Mouse (Mus musculus) liver, postnatal 0 days (tissue): ENCODE results near the gene Trappc3. TPM values are rescaled to one million over a fixed set of nuclear protein-coding genes. Genes with fewer than 3 reads are reported as not detected.

Experiments
- ATAC-seq: fragments of 200-750 bp; cut with Nextera tagmentation; 2 replicates; pipeline ENCODE4 v1.8.0; 2017; ENCODE audit warnings: mild to moderate bottlenecking, moderate library complexity
- DNase-seq: peaks from one replicate; pipeline ENCODE4 v3.0.0-alpha.2; 2016
- H3K27ac ChIP-seq: fragments of 300-500 bp; sonication (generic); 2 replicates; pipeline ENCODE4 v1.5.1; 2014; ENCODE audit warnings: antibody characterized with exemption, moderate library complexity, mild to moderate bottlenecking, low read depth
- H3K27me3 ChIP-seq: fragments of 300-500 bp; sonication (generic); 2 replicates; pipeline ENCODE4 v1.6.1; 2014; ENCODE audit warnings: low read length, control low read depth, mixed read lengths; ENCODE audit not compliant: insufficient read depth
- H3K36me3 ChIP-seq: fragments of 300-500 bp; sonication (generic); replicated peaks from 2 replicates; pipeline ENCODE4 v1.6.1; 2014; ENCODE audit warnings: mild to moderate bottlenecking, control low read depth, low read length, moderate library complexity, mixed read lengths; ENCODE audit not compliant: insufficient read depth
- H3K4me1 ChIP-seq: fragments of 300-500 bp; sonication (generic); 2 replicates; pipeline ENCODE4 v1.6.1; 2014; ENCODE audit warnings: antibody characterized with exemption, mild to moderate bottlenecking, control low read depth; ENCODE audit not compliant: insufficient read depth
- H3K4me2 ChIP-seq: fragments of 300-500 bp; sonication (generic); 2 replicates; pipeline ENCODE4 v1.6.1; 2014; ENCODE audit warnings: low read depth, mild to moderate bottlenecking, low read length, moderate library complexity, mixed read lengths
- H3K4me3 ChIP-seq: fragments of 300-500 bp; sonication (generic); 2 replicates; pipeline ENCODE4 v1.5.1; 2014; ENCODE audit warnings: low read depth, low read length
- H3K9ac ChIP-seq: fragments of 300-500 bp; sonication (generic); replicated peaks from 2 replicates; pipeline ENCODE4 v1.6.1; 2014; ENCODE audit warnings: mild to moderate bottlenecking, moderate library complexity
- H3K9me3 ChIP-seq: fragments of 300-500 bp; sonication (generic); 2 replicates; pipeline ENCODE4 v1.6.1; 2016; ENCODE audit warnings: mild to moderate bottlenecking, control low read depth, low read length, mixed read lengths
- CTCF ChIP-seq: sonication (generic); IDR thresholded peaks from 2 replicates; pipeline ENCODE4 v1.5.1; 2016; ENCODE audit warnings: antibody characterized with exemption, low read depth
- EP300 ChIP-seq: IDR thresholded peaks from 2 replicates; pipeline ENCODE4 v1.6.1; 2016; ENCODE audit warnings: antibody characterized with exemption, low read depth, mild to moderate bottlenecking
- WGBS: fragments of 180-500 bp; shearing (Covaris S2); extraction: QIAGEN DNeasy Blood & Tissue Kit; methylation state at CpG from one replicate; pipeline ENCODE4 v1.1.7; 2014; ENCODE audit not compliant: insufficient replicate concordance; 5-methylcytosine and 5-hydroxymethylcytosine counted together
- polyA plus RNA-seq: library from polyadenylated mRNA; unstranded; fragments of >200 nt; fragmentation: Nextera tagmentation; extraction: Ambion mirVana; gene quantifications from 2 replicates; pipeline ENCODE4 v1.2.1, GENCODE M21; 2015

Trappc3 gene
- polyA plus RNA-seq, 1 experiment from 2014 or later, result 39.2 TPM

GRCm38 (mm10) chr4:126283582-126283981 is 21.5 kb downstream of the Trappc3 start:
- H3K27ac ChIP-seq, result no peak overlapping the region
- H3K4me2 ChIP-seq, result no peak overlapping the region
- WGBS, result 66% methylated on average over 8 of the region's 8 CpGs
- no peak overlapping the region for H3K9ac ChIP-seq
- TF ChIP-seq CTCF, result no peak
- no peak for TF ChIP-seq EP300
- H3K4me3 ChIP-seq, result no peak overlapping the region
- no peaks in the 10 kb centered on the region for H3K36me3 ChIP-seq
- ATAC-seq, result no peak
- peaks cover 5% of the 10 kb centered on the region for H3K4me1 ChIP-seq
- H3K27me3 ChIP-seq, result peaks cover 48% of the 10 kb centered on the region
- DNase-seq, result no peak
- H3K9me3 ChIP-seq, result no peaks in the 10 kb centered on the region

- H3K27me3 ChIP-seq, result peaks cover 50% of the 10 kb centered on the region
These were observed 24.4 kb downstream of the Trappc3 start, which contains the start of gene Col8a2 for GRCm38 (mm10) chr4:126286492-126286891. Col8a2 (plus strand) TSS chr4:126286793.

GRCm38 (mm10) chr4:126287302-126287995 is 25.3 kb downstream of the Trappc3 start:
- Histone ChIP-seq H3K9me3 (no peaks in the 10 kb centered on the region), H3K4me3 (no peak overlapping the region), H3K27ac (no peak overlapping the region), H3K4me1 (peaks cover 5% of the 10 kb centered on the region), H3K27me3 (peaks cover 50% of the 10 kb centered on the region), H3K4me2 (no peak overlapping the region), H3K36me3 (no peaks in the 10 kb centered on the region), H3K9ac (no peak overlapping the region)
- DNase-seq (no peak), ATAC-seq (no peak)
- WGBS, result 29% methylated on average over 11 of the region's 11 CpGs
- TF ChIP-seq EP300, result no peak
- no peak for TF ChIP-seq CTCF

More at GRCm38 (mm10) chr4:126286492-126286891, 24.4 kb downstream of the Trappc3 start, which contains the start of gene Col8a2:
- H3K4me3 ChIP-seq, result peak within 1 kb of the TSS; percentile 38
- no peak within 1 kb of the TSS for H3K27ac ChIP-seq
- H3K9ac ChIP-seq, result no peak within 1 kb of the TSS
- peaks cover 5% of the 10 kb centered on the region for H3K4me1 ChIP-seq
- DNase-seq (peak; percentile 37), ATAC-seq (no peak)
- no peak for TF ChIP-seq CTCF
- no peak for TF ChIP-seq EP300
- H3K9me3 ChIP-seq, result no peaks in the 10 kb centered on the region
- WGBS, result 3% methylated on average over 24 of the region's 42 CpGs
- H3K36me3 ChIP-seq, result no peaks in the 10 kb centered on the region
- H3K4me2 ChIP-seq, result peak within 1 kb of the TSS; percentile 64

- Histone ChIP-seq H3K36me3 (no peaks in the 10 kb centered on the region), H3K27ac (no peak overlapping the region), H3K4me2 (peak overlapping the region; percentile 6; the same call in 1 of the 2 replicates), H3K4me1 (peaks cover 5% of the 10 kb centered on the region), H3K9ac (no peak overlapping the region), H3K9me3 (no peaks in the 10 kb centered on the region), H3K4me3 (no peak overlapping the region), H3K27me3 (peaks cover 48% of the 10 kb centered on the region)
- TF ChIP-seq EP300 (no peak), CTCF (no peak)
- ATAC-seq (no peak), DNase-seq (no peak)
- WGBS, result 37% methylated on average over 17 of the region's 17 CpGs
These were observed 26.1 kb downstream of the Trappc3 start for GRCm38 (mm10) chr4:126288085-126288666.

GRCm38 (mm10) chr4:126290314-126290713 is 28.2 kb downstream of the Trappc3 start:
- no peaks in the 10 kb centered on the region for H3K9me3 ChIP-seq
- no peak overlapping the region for H3K4me2 ChIP-seq
- H3K4me1 ChIP-seq, result peaks cover 5% of the 10 kb centered on the region
- no peaks in the 10 kb centered on the region for H3K36me3 ChIP-seq
- DNase-seq (no peak), ATAC-seq (no peak)
- 77% methylated on average over 8 of the region's 8 CpGs for WGBS
- peaks cover 32% of the 10 kb centered on the region for H3K27me3 ChIP-seq
- H3K9ac ChIP-seq, result no peak overlapping the region
- no peak for TF ChIP-seq EP300
- no peak for TF ChIP-seq CTCF
- no peak overlapping the region for H3K4me3 ChIP-seq
- no peak overlapping the region for H3K27ac ChIP-seq

GRCm38 (mm10) chr4:126291196-126291595 is 29.1 kb downstream of the Trappc3 start:
- Histone ChIP-seq H3K4me1 (peaks cover 2% of the 10 kb centered on the region), H3K4me2 (no peak overlapping the region), H3K9me3 (no peaks in the 10 kb centered on the region), H3K36me3 (no peaks in the 10 kb centered on the region), H3K27ac (no peak overlapping the region), H3K4me3 (no peak overlapping the region), H3K9ac (no peak overlapping the region), H3K27me3 (peaks cover 30% of the 10 kb centered on the region)
- no peak for ATAC-seq
- no peak for DNase-seq
- TF ChIP-seq CTCF (no peak), EP300 (no peak)
- WGBS, result 39% methylated on average over 13 of the region's 13 CpGs
